Mouse (Mus musculus): ENCODE results near the gene Mbtps1. TPM values are rescaled to one million over a fixed set of nuclear protein-coding genes. Genes with fewer than 3 reads are reported as not detected.

Gene Mbtps1
- total and polyA plus RNA-seq, 3 experiments = 32.6 to 36.6 (median 35.4) TPM

- 90% methylated on average over 7 of the region's 7 CpGs for WGBS
- H3K79me2 ChIP-seq (replicated peaks; ENCODE audit: control insufficient read depth, insufficient read depth, low read length) = no peaks in the 10 kb centered on the region
Measured at GRCm38 (mm10) chr8:119591456-119591855, 32.9 kb upstream of the Mbtps1 start.

GRCm38 (mm10) chr8:119590348-119590747 lies 31.8 kb upstream of the Mbtps1 start:
- WGBS = 47% methylated on average over 14 of the region's 14 CpGs
- no peak overlapping the region for H3K4me3 ChIP-seq

More at GRCm38 (mm10) chr8:119591456-119591855, 32.9 kb upstream of the Mbtps1 start:
- Histone ChIP-seq H3K9ac (ENCODE audit: low read depth, low read length) (no peak overlapping the region), H3K4me3 (no peak overlapping the region), H3K27me3 (ENCODE audit: control insufficient read depth, insufficient read depth, low read length) (no peaks in the 10 kb centered on the region), H3K27ac (no peak overlapping the region), H3K36me3 (ENCODE audit: control insufficient read depth, insufficient read depth, low read length) (no peaks in the 10 kb centered on the region), H3K4me1 (ENCODE audit: control insufficient read depth, insufficient read depth, low read length) (peaks cover 4% of the 10 kb centered on the region; the same call in 1 of the 2 replicates)
- intact Hi-C loops (cut with DNase I) = no loop called here
- TF ChIP-seq CTCF (IDR thresholded peaks at IDR 0.05) (no peak), POLR2A (IDR thresholded peaks at IDR 0.05; ENCODE audit: insufficient read depth, low read depth, low read length) (no peak), EP300 (IDR thresholded peaks at IDR 0.05; ENCODE audit: insufficient read depth, low read depth, low read length) (no peak)
- no peak for DNase-seq

GRCm38 (mm10) chr8:119588844-119589243 lies 30.3 kb upstream of the Mbtps1 start:
- intact Hi-C loops (cut with DNase I) = no loop called here
- H3K27ac ChIP-seq = no peak overlapping the region
- H3K36me3 ChIP-seq (ENCODE audit: control insufficient read depth, insufficient read depth, low read length) = no peaks in the 10 kb centered on the region
- no peak overlapping the region for H3K4me3 ChIP-seq
- no peaks in the 10 kb centered on the region for H3K79me2 ChIP-seq (replicated peaks; ENCODE audit: control insufficient read depth, insufficient read depth, low read length)
- no peak for DNase-seq
- no peaks in the 10 kb centered on the region; the same call in 1 of the 2 replicates for H3K27me3 ChIP-seq (ENCODE audit: control insufficient read depth, insufficient read depth, low read length)
- no peaks in the 10 kb centered on the region for H3K4me1 ChIP-seq (ENCODE audit: control insufficient read depth, insufficient read depth, low read length)
- 26% methylated on average over 10 of the region's 10 CpGs for WGBS
- TF ChIP-seq EP300 (IDR thresholded peaks at IDR 0.05; ENCODE audit: insufficient read depth, low read depth, low read length) (no peak), CTCF (IDR thresholded peaks at IDR 0.05) (no peak), POLR2A (IDR thresholded peaks at IDR 0.05; ENCODE audit: insufficient read depth, low read depth, low read length) (no peak)
- no peak overlapping the region for H3K9ac ChIP-seq (ENCODE audit: low read depth, low read length)

More at GRCm38 (mm10) chr8:119590348-119590747, 31.8 kb upstream of the Mbtps1 start:
- DNase-seq = no peak
- peaks cover 4% of the 10 kb centered on the region; the same call in 1 of the 2 replicates for H3K4me1 ChIP-seq (ENCODE audit: control insufficient read depth, insufficient read depth, low read length)
- intact Hi-C loops (cut with DNase I) = no loop called here
- no peak for TF ChIP-seq CTCF (IDR thresholded peaks at IDR 0.05)
- TF ChIP-seq POLR2A (IDR thresholded peaks at IDR 0.05; ENCODE audit: insufficient read depth, low read depth, low read length) = no peak
- no peak for TF ChIP-seq EP300 (IDR thresholded peaks at IDR 0.05; ENCODE audit: insufficient read depth, low read depth, low read length)
- no peaks in the 10 kb centered on the region for H3K36me3 ChIP-seq (ENCODE audit: control insufficient read depth, insufficient read depth, low read length)
- no peak overlapping the region for H3K27ac ChIP-seq
- no peaks in the 10 kb centered on the region for H3K79me2 ChIP-seq (replicated peaks; ENCODE audit: control insufficient read depth, insufficient read depth, low read length)
- no peak overlapping the region for H3K9ac ChIP-seq (ENCODE audit: low read depth, low read length)
- no peaks in the 10 kb centered on the region; the same call in 1 of the 2 replicates for H3K27me3 ChIP-seq (ENCODE audit: control insufficient read depth, insufficient read depth, low read length)

GRCm38 (mm10) chr8:119588321-119588720 lies 29.8 kb upstream of the Mbtps1 start:
- Histone ChIP-seq H3K9ac (ENCODE audit: low read depth, low read length) (no peak overlapping the region), H3K27ac (no peak overlapping the region), H3K27me3 (ENCODE audit: control insufficient read depth, insufficient read depth, low read length) (no peaks in the 10 kb centered on the region; the same call in 1 of the 2 replicates), H3K4me3 (no peak overlapping the region), H3K79me2 (replicated peaks; ENCODE audit: control insufficient read depth, insufficient read depth, low read length) (no peaks in the 10 kb centered on the region), H3K4me1 (ENCODE audit: control insufficient read depth, insufficient read depth, low read length) (no peaks in the 10 kb centered on the region), H3K36me3 (ENCODE audit: control insufficient read depth, insufficient read depth, low read length) (no peaks in the 10 kb centered on the region)
- 72% methylated on average over 4 of the region's 4 CpGs for WGBS
- intact Hi-C loops (cut with DNase I) = no loop called here
- DNase-seq = no peak
- no peak for TF ChIP-seq EP300 (IDR thresholded peaks at IDR 0.05; ENCODE audit: insufficient read depth, low read depth, low read length)
- peak; percentile 40 for TF ChIP-seq CTCF (IDR thresholded peaks at IDR 0.05)
- TF ChIP-seq POLR2A (IDR thresholded peaks at IDR 0.05; ENCODE audit: insufficient read depth, low read depth, low read length) = no peak

GRCm38 (mm10) chr8:119585901-119586300 lies 27.4 kb upstream of the Mbtps1 start:
- Histone ChIP-seq H3K27me3 (ENCODE audit: control insufficient read depth, insufficient read depth, low read length) (no peaks in the 10 kb centered on the region; the same call in 1 of the 2 replicates), H3K79me2 (replicated peaks; ENCODE audit: control insufficient read depth, insufficient read depth, low read length) (no peaks in the 10 kb centered on the region), H3K36me3 (ENCODE audit: control insufficient read depth, insufficient read depth, low read length) (no peaks in the 10 kb centered on the region), H3K4me3 (no peak overlapping the region), H3K9ac (ENCODE audit: low read depth, low read length) (peak overlapping the region; percentile 62; the same call in 1 of the 2 replicates), H3K4me1 (ENCODE audit: control insufficient read depth, insufficient read depth, low read length) (no peaks in the 10 kb centered on the region), H3K27ac (no peak overlapping the region)
- WGBS = 13% methylated on average over 24 of the region's 24 CpGs
- TF ChIP-seq POLR2A (IDR thresholded peaks at IDR 0.05; ENCODE audit: insufficient read depth, low read depth, low read length) = no peak
- no peak for TF ChIP-seq EP300 (IDR thresholded peaks at IDR 0.05; ENCODE audit: insufficient read depth, low read depth, low read length)
- TF ChIP-seq CTCF (IDR thresholded peaks at IDR 0.05) = no peak
- intact Hi-C loops (cut with DNase I) = no loop called here
- DNase-seq = no peak

DNA sequence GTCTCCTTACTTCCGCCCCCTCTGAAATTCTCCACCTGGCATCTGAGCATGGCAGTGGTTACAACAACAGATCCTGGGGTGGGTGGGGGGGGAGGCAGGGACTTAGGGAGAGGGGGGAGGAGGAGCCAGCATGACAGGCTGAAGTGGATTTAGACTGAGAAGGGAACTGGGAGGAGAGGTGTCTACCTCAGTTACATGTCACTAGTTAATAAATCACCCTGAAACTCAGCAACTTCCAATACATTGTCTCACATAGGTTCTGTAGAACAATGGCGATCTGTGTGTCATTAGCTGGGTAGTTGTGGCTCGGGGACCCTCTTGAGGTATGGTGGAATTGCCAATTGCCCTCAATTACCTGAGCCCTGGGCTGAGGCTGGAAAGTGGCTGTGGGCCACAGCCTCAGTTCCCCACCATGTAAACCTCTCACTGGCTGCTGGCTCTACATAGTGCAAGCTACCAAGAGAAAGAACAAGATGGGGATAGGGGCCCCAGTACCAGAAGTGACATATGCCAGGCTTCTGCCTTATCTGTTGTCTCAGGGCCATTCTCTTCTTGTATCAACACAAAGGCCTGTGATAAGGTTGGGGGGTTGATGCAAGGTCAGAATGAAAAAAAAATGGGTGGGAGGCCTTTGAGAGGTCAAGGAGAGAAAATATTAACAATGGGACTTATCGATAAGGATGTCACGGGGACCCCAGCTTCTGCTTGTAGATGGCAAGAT lies 22.1 kb upstream of the Mbtps1 start:
- intact Hi-C loops (cut with DNase I) = no loop called here
- TF ChIP-seq POLR2A (IDR thresholded peaks at IDR 0.05; ENCODE audit: insufficient read depth, low read depth, low read length) = no peak
- Histone ChIP-seq H3K27ac (no peak overlapping the region), H3K36me3 (ENCODE audit: control insufficient read depth, insufficient read depth, low read length) (no peaks in the 10 kb centered on the region), H3K9ac (ENCODE audit: low read depth, low read length) (no peak overlapping the region), H3K79me2 (replicated peaks; ENCODE audit: control insufficient read depth, insufficient read depth, low read length) (no peaks in the 10 kb centered on the region), H3K4me1 (ENCODE audit: control insufficient read depth, insufficient read depth, low read length) (no peaks in the 10 kb centered on the region), H3K27me3 (ENCODE audit: control insufficient read depth, insufficient read depth, low read length) (no peaks in the 10 kb centered on the region), H3K4me3 (no peak overlapping the region)
- no peak for DNase-seq
- 62% methylated on average over 5 of the region's 5 CpGs for WGBS

All from heart, adult 2 months (tissue).